Mouse (Mus musculus): Measurements from ENCODE around the gene Tprg. TPM values are rescaled to one million over a fixed set of nuclear protein-coding genes. Genes with fewer than 3 reads are reported as not detected.
A peak's percentile ranks its signal among the peaks of the same experiment; 100 is the strongest.

Tprg gene
- polyA plus RNA-seq, 1 experiment from 2014 or later = not detected

DNA sequence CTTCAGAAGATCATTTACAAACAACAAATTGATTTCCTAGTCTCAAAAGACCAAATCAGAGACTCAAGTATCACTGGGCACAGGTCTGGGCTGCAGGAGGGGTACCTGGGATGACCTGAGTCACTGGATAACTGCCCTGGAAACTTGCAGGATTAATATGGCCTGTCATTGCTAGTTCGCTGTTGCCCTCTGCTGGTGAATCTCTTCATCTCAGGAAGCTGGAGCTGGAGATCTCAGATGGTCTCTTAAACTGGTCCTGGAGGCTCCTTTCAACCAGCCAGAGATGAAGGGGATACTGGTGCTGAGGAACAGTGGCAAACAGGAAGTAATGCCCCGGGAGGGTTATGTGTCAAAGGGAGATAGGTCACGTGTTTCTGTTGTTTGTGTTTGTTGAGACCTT lies 63.0 kb downstream of the Tprg start:
- Histone ChIP-seq H3K27me3 (no peaks in the 10 kb centered on the region), H3K27ac (no peak overlapping the region), H3K9me3 (replicated peaks) (no peaks in the 10 kb centered on the region), H3K36me3 (no peaks in the 10 kb centered on the region), H3K4me1 (no peaks in the 10 kb centered on the region), H3K9ac (no peak overlapping the region), H3K4me3 (replicated peaks) (no peak overlapping the region), H3K4me2 (no peak overlapping the region)
- ATAC-seq (replicated peaks; ENCODE audit: low FRiP score) = peak; percentile 56
- under 1% methylated on average over 3 of the region's 3 CpGs for WGBS

DNA sequence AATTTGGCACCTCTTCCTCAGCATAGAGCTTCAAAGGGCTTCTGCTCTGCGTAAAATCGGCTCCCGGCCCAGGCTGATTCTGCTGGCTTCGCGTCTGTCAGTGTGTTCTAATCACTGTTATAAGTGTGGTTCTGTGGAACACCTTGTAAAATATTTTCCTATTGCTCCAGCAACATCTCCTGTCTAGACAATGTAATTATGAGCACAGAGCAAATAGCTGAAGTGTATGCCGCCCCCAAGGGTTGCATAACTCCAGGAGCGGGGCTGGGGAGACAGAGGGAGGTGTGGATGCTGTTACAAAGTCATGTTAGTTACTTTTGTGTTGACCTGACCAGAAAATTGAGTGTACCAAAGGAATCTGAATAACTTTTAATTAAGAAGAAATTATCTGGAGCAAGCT lies 81.2 kb downstream of the Tprg start:
- peaks cover 9% of the 10 kb centered on the region; the same call in 1 of the 2 replicates for H3K4me1 ChIP-seq
- no peaks in the 10 kb centered on the region for H3K36me3 ChIP-seq
- no peak overlapping the region for H3K4me2 ChIP-seq
- H3K27me3 ChIP-seq = no peaks in the 10 kb centered on the region
- 76% methylated on average over 7 of the region's 7 CpGs for WGBS
- ATAC-seq (replicated peaks; ENCODE audit: low FRiP score) = no peak
- H3K9me3 ChIP-seq (replicated peaks) = no peaks in the 10 kb centered on the region
- H3K27ac ChIP-seq = no peak overlapping the region
- no peak overlapping the region for H3K9ac ChIP-seq
- H3K4me3 ChIP-seq (replicated peaks) = no peak overlapping the region

GRCm38 (mm10) chr16:25369984-25370412 lies 83.4 kb downstream of the Tprg start:
- ATAC-seq (replicated peaks; ENCODE audit: low FRiP score) = peak; percentile 79
- Histone ChIP-seq H3K4me3 (replicated peaks) (no peak overlapping the region), H3K9me3 (replicated peaks) (no peaks in the 10 kb centered on the region), H3K27ac (no peak overlapping the region), H3K4me2 (peak overlapping the region; percentile 9; the same call in 1 of the 2 replicates), H3K9ac (no peak overlapping the region), H3K27me3 (no peaks in the 10 kb centered on the region), H3K4me1 (peaks cover 9% of the 10 kb centered on the region; the same call in 1 of the 2 replicates), H3K36me3 (no peaks in the 10 kb centered on the region)
- 13% methylated on average over 5 of the region's 5 CpGs for WGBS

- no peaks in the 10 kb centered on the region for H3K36me3 ChIP-seq
- no peak overlapping the region for H3K4me3 ChIP-seq (replicated peaks)
- H3K4me2 ChIP-seq = no peak overlapping the region
- H3K9me3 ChIP-seq (replicated peaks) = no peaks in the 10 kb centered on the region
- no peaks in the 10 kb centered on the region for H3K27me3 ChIP-seq
- ATAC-seq (replicated peaks; ENCODE audit: low FRiP score) = no peak
- 82% methylated on average over 4 of the region's 4 CpGs for WGBS
- no peak overlapping the region for H3K9ac ChIP-seq
- peaks cover 17% of the 10 kb centered on the region for H3K4me1 ChIP-seq
- H3K27ac ChIP-seq = no peak overlapping the region
Observed at GRCm38 (mm10) chr16:25374121-25374520, 87.5 kb downstream of the Tprg start.

DNA sequence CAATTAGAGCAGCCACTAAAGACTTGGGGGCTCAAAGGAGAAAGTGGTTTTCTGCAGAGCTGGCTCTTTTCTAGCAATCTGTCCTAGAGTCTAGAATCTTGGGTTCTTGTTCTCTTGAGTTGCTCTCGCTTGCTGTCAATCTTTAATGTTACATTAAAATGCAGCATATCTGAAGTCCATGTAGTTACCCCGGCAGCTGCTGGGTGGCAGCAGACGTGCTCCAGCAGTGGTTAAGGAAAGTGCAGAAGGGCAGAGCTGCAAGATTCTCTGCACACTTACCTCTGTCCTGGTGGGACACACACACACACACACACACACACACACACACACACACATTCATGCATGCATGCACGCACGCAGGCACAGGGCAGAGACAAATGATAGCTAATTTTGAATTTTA lies 88.2 kb downstream of the Tprg start:
- Histone ChIP-seq H3K27me3 (no peaks in the 10 kb centered on the region), H3K9me3 (replicated peaks) (no peaks in the 10 kb centered on the region), H3K27ac (no peak overlapping the region), H3K4me2 (no peak overlapping the region), H3K9ac (no peak overlapping the region), H3K4me1 (peaks cover 14% of the 10 kb centered on the region), H3K36me3 (no peaks in the 10 kb centered on the region), H3K4me3 (replicated peaks) (no peak overlapping the region)
- no peak for ATAC-seq (replicated peaks; ENCODE audit: low FRiP score)
- 62% methylated on average over 5 of the region's 5 CpGs for WGBS

DNA sequence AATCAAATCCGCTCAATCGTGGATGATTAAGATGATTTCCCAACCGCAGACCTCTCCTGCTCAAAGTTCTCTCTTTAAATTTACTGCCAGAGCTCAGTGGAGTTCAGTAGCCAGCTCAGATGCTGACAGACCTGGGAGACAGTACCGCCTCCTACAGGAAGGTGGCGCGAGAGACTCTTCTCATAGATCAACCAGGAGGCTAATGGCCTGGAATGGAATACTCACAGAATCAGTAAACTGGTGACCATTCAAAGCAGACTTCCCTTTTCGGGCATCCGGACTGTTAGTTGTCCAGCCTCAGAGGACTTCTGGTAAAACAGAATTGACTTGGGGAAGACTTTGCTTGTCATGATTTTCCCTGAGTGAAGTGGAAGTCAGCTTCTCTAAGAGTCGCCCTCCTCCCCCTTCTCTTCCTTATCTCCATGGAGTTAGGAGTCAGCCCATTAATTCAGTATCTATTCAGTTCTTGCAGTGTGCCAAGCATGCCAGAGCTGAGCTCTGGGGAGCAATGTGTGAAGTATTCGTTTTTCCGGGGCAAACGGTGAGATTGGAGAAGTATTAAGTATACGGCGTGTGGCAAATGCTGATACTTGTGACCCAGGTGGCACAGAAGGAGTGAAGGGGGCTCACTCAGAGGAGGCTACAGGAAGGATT lies 90.2 kb downstream of the Tprg start:
- peak; percentile 54; the same call in 1 of the 2 replicates for ATAC-seq (replicated peaks; ENCODE audit: low FRiP score)
- Histone ChIP-seq H3K4me1 (peaks cover 8% of the 10 kb centered on the region; the same call in 1 of the 2 replicates), H3K9me3 (replicated peaks) (no peaks in the 10 kb centered on the region), H3K27ac (no peak overlapping the region), H3K36me3 (no peaks in the 10 kb centered on the region), H3K4me3 (replicated peaks) (no peak overlapping the region), H3K9ac (no peak overlapping the region), H3K4me2 (no peak overlapping the region), H3K27me3 (no peaks in the 10 kb centered on the region)
- 42% methylated on average over 14 of the region's 14 CpGs for WGBS

GRCm38 (mm10) chr16:25377695-25378094 lies 91.1 kb downstream of the Tprg start:
- Histone ChIP-seq H3K9ac (no peak overlapping the region), H3K36me3 (no peaks in the 10 kb centered on the region)
- 82% methylated on average over 4 of the region's 4 CpGs for WGBS

GRCm38 (mm10) chr16:25385498-25386192 lies 99.0 kb downstream of the Tprg start:
- 0 out of 2 replicates have a peak, but pooled peaks cover 6% of the 10 kb centered on the region for H3K4me1 ChIP-seq
- no peak overlapping the region for H3K4me3 ChIP-seq (replicated peaks)
- no peak overlapping the region for H3K27ac ChIP-seq
- no peaks in the 10 kb centered on the region for H3K36me3 ChIP-seq
- WGBS = 60% methylated on average over 6 of the region's 6 CpGs
- H3K4me2 ChIP-seq = no peak overlapping the region
- H3K27me3 ChIP-seq = no peaks in the 10 kb centered on the region
- H3K9ac ChIP-seq = no peak overlapping the region
- ATAC-seq (replicated peaks; ENCODE audit: low FRiP score) = no peak
- no peaks in the 10 kb centered on the region for H3K9me3 ChIP-seq (replicated peaks)

More at GRCm38 (mm10) chr16:25377695-25378094, 91.1 kb downstream of the Tprg start:
- Histone ChIP-seq H3K9me3 (replicated peaks) (no peaks in the 10 kb centered on the region), H3K4me3 (replicated peaks) (no peak overlapping the region), H3K4me2 (no peak overlapping the region), H3K4me1 (peaks cover 8% of the 10 kb centered on the region; the same call in 1 of the 2 replicates), H3K27ac (no peak overlapping the region), H3K27me3 (no peaks in the 10 kb centered on the region)
- no peak for ATAC-seq (replicated peaks; ENCODE audit: low FRiP score)

DNA sequence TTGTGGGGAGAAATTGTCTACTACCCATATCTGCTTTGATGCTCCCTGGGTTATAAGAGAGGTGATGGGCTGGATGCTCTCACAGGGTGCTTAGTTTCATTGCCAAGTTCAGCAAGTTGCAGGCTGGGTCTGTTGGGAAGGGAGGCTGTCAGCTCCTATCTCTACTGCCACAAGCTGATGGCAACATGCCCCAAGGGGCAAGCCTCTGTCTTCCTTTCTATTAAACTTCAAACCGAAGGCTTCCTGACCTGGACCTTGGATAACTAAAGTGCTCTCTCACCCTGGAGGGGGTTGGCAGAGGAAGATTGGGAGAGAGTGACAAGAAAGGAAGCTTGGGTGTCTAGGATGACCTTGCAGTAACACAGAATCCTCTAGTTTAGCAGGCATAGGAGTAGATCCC lies 108.1 kb downstream of the Tprg start:
- 76% methylated on average over 1 of the region's 1 CpGs for WGBS
- no peaks in the 10 kb centered on the region for H3K27me3 ChIP-seq
- no peaks in the 10 kb centered on the region for H3K4me1 ChIP-seq
- no peak overlapping the region for H3K27ac ChIP-seq
- H3K9ac ChIP-seq = no peak overlapping the region
- H3K4me2 ChIP-seq = no peak overlapping the region
- H3K36me3 ChIP-seq = no peaks in the 10 kb centered on the region
- no peak for ATAC-seq (replicated peaks; ENCODE audit: low FRiP score)
- H3K4me3 ChIP-seq (replicated peaks) = no peak overlapping the region
- H3K9me3 ChIP-seq (replicated peaks) = no peaks in the 10 kb centered on the region

DNA sequence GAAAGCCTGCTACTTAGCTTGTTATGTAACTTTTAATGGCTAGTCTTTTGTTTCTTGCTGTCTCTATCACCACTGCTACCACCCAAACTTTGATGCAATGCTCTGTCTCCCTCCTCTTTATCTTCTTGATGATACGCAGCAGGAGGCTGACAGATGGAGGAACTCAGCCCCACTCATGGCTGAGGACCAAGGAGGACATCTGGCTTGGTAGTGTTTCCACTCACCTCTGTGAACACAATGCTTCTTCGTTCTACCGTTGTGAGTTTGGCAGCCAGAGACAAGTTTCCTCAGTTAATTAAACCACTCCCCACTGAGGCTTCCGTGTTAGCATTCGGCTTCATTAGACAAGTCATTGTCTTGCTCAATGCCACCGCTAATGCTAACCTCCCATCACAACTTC lies 117.5 kb downstream of the Tprg start:
- ATAC-seq (replicated peaks; ENCODE audit: low FRiP score) = no peak
- H3K9ac ChIP-seq = no peak overlapping the region
- H3K36me3 ChIP-seq = no peaks in the 10 kb centered on the region
- no peaks in the 10 kb centered on the region for H3K27me3 ChIP-seq
- H3K27ac ChIP-seq = no peak overlapping the region
- peaks cover 12% of the 10 kb centered on the region for H3K4me1 ChIP-seq
- no peaks in the 10 kb centered on the region for H3K9me3 ChIP-seq (replicated peaks)
- no peak overlapping the region for H3K4me2 ChIP-seq
- no peak overlapping the region for H3K4me3 ChIP-seq (replicated peaks)
- 87% methylated on average over 6 of the region's 6 CpGs for WGBS

DNA sequence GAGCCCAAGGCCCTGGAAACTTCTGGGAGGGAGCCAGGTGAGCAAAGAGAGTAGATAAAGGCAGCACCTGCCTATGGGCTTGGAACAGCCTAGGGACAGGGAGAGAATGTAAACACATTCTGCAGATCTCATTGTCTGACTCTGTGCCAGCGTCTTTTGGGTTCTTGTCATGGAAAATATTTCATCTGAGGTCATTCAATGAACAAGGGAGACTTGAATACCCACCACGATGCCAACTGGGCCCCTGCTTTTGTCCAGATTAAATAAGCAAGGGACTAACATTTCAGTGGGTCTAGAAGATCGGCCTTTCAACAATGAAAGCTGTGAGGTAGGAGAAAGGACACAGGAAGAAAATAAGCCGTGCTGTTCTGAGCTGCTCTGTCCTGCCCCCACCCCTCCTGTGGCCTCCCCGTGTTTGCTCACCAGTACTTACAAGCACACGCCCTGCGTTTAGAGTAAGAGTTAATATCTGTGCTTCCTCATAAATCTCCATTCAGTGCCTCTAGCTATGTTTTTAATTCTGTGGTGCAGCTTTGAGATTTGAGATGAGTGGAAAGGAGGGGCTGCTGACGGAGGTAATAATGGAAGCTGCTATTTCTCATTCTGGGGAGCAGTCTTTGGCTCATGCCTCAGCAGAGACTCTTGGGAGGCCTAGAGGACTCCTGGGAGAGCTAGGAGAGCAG lies 120.7 kb downstream of the Tprg start:
- H3K9ac ChIP-seq = no peak overlapping the region
- no peaks in the 10 kb centered on the region for H3K27me3 ChIP-seq
- no peak overlapping the region for H3K4me3 ChIP-seq (replicated peaks)
- H3K4me2 ChIP-seq = peak overlapping the region; percentile 4; the same call in 1 of the 2 replicates
- WGBS = 19% methylated on average over 8 of the region's 8 CpGs
- no peaks in the 10 kb centered on the region for H3K36me3 ChIP-seq
- H3K27ac ChIP-seq = peak overlapping the region; percentile 19
- no peaks in the 10 kb centered on the region for H3K9me3 ChIP-seq (replicated peaks)
- peaks cover 12% of the 10 kb centered on the region for H3K4me1 ChIP-seq
- ATAC-seq (replicated peaks; ENCODE audit: low FRiP score) = peak; percentile 69

- H3K9me3 ChIP-seq (replicated peaks) = no peaks in the 10 kb centered on the region
- H3K9ac ChIP-seq = no peak overlapping the region
- no peaks in the 10 kb centered on the region for H3K27me3 ChIP-seq
- no peak overlapping the region for H3K4me3 ChIP-seq (replicated peaks)
- no peaks in the 10 kb centered on the region for H3K36me3 ChIP-seq
- no peak for ATAC-seq (replicated peaks; ENCODE audit: low FRiP score)
- H3K27ac ChIP-seq = peak overlapping the region; percentile 19
- WGBS = 79% methylated on average over 6 of the region's 6 CpGs
- H3K4me2 ChIP-seq = no peak overlapping the region
- peaks cover 12% of the 10 kb centered on the region for H3K4me1 ChIP-seq
Observed at GRCm38 (mm10) chr16:25408032-25408431, 121.4 kb downstream of the Tprg start.
